Mouse (Mus musculus) v-Abl transformed pro-B cells (cell line): ENCODE measurements around the gene Creb3l1.

Experiments used
- in situ Hi-C, 2 experiments: fragments of 400-800 bp; cut with MboI; formaldehyde crosslinking; loops; one replicate each; pipeline ENCODE4 v1.15.1; 2025; ENCODE audit not compliant: unreplicated experiment in 2 of 2

Creb3l1 gene

GRCm38 (mm10) chr2:92024274-92024672, at the start of gene Creb3l1:
TSS of gene Creb3l1 (minus strand) at chr2:92024502.
- in situ Hi-C loops, result no loop called here

- in situ Hi-C loops, result no loop called here
These were observed 46.8 kb upstream of the Creb3l1 start for GRCm38 (mm10) chr2:92071143-92071542.

- in situ Hi-C loops, result loop anchor here in 1 of 2 experiments (10.0 kb wide), 1 partner anchor 285 kb away; no protein-coding TSS in a partner anchor
These were observed 45.3 kb upstream of the Creb3l1 start for GRCm38 (mm10) chr2:92069630-92070029.

- in situ Hi-C loops, result loop anchor here in 1 of 2 experiments (10.0 kb wide), 1 partner anchor 283 kb away; no protein-coding TSS in a partner anchor
These were observed 43.3 kb upstream of the Creb3l1 start for GRCm38 (mm10) chr2:92067600-92067999.

GRCm38 (mm10) chr2:92066899-92067298, 42.6 kb upstream of the Creb3l1 start:
- in situ Hi-C loops, result loop anchor here in 1 of 2 experiments (10.0 kb wide), 1 partner anchor 282 kb away; no protein-coding TSS in a partner anchor

GRCm38 (mm10) chr2:92065938-92066337, 41.6 kb upstream of the Creb3l1 start:
- in situ Hi-C loops, result loop anchor here in 1 of 2 experiments (10.0 kb wide), 1 partner anchor 281 kb away; no protein-coding TSS in a partner anchor

GRCm38 (mm10) chr2:92065269-92065888, 41.1 kb upstream of the Creb3l1 start:
- in situ Hi-C loops, result loop anchor here in 1 of 2 experiments (10.0 kb wide), 1 partner anchor 281 kb away; no protein-coding TSS in a partner anchor

- in situ Hi-C loops, result loop anchor here in 1 of 2 experiments (10.0 kb wide), 1 partner anchor 278 kb away; no protein-coding TSS in a partner anchor
These were observed 38.8 kb upstream of the Creb3l1 start for GRCm38 (mm10) chr2:92063106-92063505.

GRCm38 (mm10) chr2:92061337-92061736, 37.0 kb upstream of the Creb3l1 start:
- in situ Hi-C loops, result loop anchor here in 1 of 2 experiments (10.0 kb wide), 1 partner anchor 277 kb away; no protein-coding TSS in a partner anchor

GRCm38 (mm10) chr2:92060291-92060690, 36.0 kb upstream of the Creb3l1 start:
- in situ Hi-C loops, result loop anchor here in 1 of 2 experiments (10.0 kb wide), 1 partner anchor 275 kb away; no protein-coding TSS in a partner anchor

GRCm38 (mm10) chr2:92059481-92060220, 35.3 kb upstream of the Creb3l1 start:
- in situ Hi-C loops, result loop anchor here (5.0 to 10.0 kb wide), 5 partner anchors 72 to 275 kb away; partner anchors contain the start of gene Chrm4 (in 1 of the 2)

GRCm38 (mm10) chr2:92058936-92059335, 34.6 kb upstream of the Creb3l1 start:
- in situ Hi-C loops, result loop anchor here (5.0 kb wide), 4 partner anchors 72 to 268 kb away; partner anchors contain the start of gene Chrm4 (in 1 of the 2)

- in situ Hi-C loops, result loop anchor here (5.0 kb wide), 4 partner anchors 71 to 269 kb away; partner anchors contain the start of gene Chrm4 (in 1 of the 2)
These were observed 34.2 kb upstream of the Creb3l1 start for GRCm38 (mm10) chr2:92058469-92058868.

- in situ Hi-C loops, result loop anchor here (5.0 kb wide), 4 partner anchors 69 to 271 kb away; partner anchors contain the start of gene Chrm4 (in 1 of the 2)
These were observed 32.5 kb upstream of the Creb3l1 start for GRCm38 (mm10) chr2:92056760-92057159.

GRCm38 (mm10) chr2:92055831-92056236, 31.5 kb upstream of the Creb3l1 start:
- in situ Hi-C loops, result loop anchor here (5.0 kb wide), 4 partner anchors 69 to 271 kb away; partner anchors contain the start of gene Chrm4 (in 1 of the 2)

GRCm38 (mm10) chr2:92055101-92055813, 31.0 kb upstream of the Creb3l1 start:
- in situ Hi-C loops, result loop anchor here (5.0 kb wide), 4 partner anchors 68 to 272 kb away; partner anchors contain the start of gene Chrm4 (in 1 of the 2)

GRCm38 (mm10) chr2:92052754-92053153, 28.5 kb upstream of the Creb3l1 start:
- in situ Hi-C loops, result no loop called here

GRCm38 (mm10) chr2:92052188-92052587, 27.9 kb upstream of the Creb3l1 start:
- in situ Hi-C loops, result no loop called here

- in situ Hi-C loops, result no loop called here
These were observed 23.9 kb upstream of the Creb3l1 start for GRCm38 (mm10) chr2:92048034-92048690.
